8 mouse cellular contexts compared by ENCODE assay signal in genomic region chr10:3332880-3333279, GRCm38 (mm10). TPM values are rescaled to one million over a fixed set of nuclear protein-coding genes. Genes with fewer than 3 reads are reported as not detected.
DNase-seq lines count a peak whose midpoint lies in the region; TF ChIP-seq lines count a peak whose summit lies in the region.

No protein-coding gene starts in this region.

- no peaks in the 10 kb centered on the region for H3K4me1 ChIP-seq in cortical plate, adult 2 months (ENCODE audit: control insufficient read depth, insufficient read depth, low read length)
- H3K4me1 ChIP-seq in limb, embryonic 10.5 days: 0 out of 2 replicates have a peak, but pooled peaks cover 3% of the 10 kb centered on the region

- intact Hi-C loops in gastrocnemius, postnatal 36 days (cut with DNase I): loop anchor here (1.0 to 5.0 kb wide), 2 partner anchors 198 to 609 kb away; no protein-coding TSS in a partner anchor

- H3K27me3 ChIP-seq in limb, embryonic 10.5 days (ENCODE audit: low read depth, poor library complexity, severe bottlenecking): peaks cover 22% of the 10 kb centered on the region

- no peak overlapping the region for H3K27ac ChIP-seq in cortical plate, adult 2 months (ENCODE audit: insufficient read depth, low read length)
- H3K27ac ChIP-seq in limb, embryonic 10.5 days: no peak overlapping the region

- H3K9me3 ChIP-seq in limb, embryonic 10.5 days (replicated peaks): no peaks in the 10 kb centered on the region

- no peaks in the 10 kb centered on the region for H3K36me3 ChIP-seq in limb, embryonic 10.5 days

- peak; percentile 90 for TF ChIP-seq CTCF in cortical plate, adult 2 months (IDR thresholded peaks at IDR 0.05; ENCODE audit: extremely low read depth, insufficient read depth, low read length)

- WGBS in limb, embryonic 10.5 days: 18% methylated on average over 3 of the region's 3 CpGs

- no peak for TF ChIP-seq POLR2A in cortical plate, adult 2 months (IDR thresholded peaks at IDR 0.05; ENCODE audit: extremely low read depth, insufficient read depth, low read length)

- peak; percentile 61 for DNase-seq in 416B (ENCODE audit: low read depth)
- peak; percentile 63 to 92 for DNase-seq in adrenal gland, adult (ENCODE audit: inconsistent age in 2 of 2, low spot score in 1 of 2)
- DNase-seq in gastrocnemius, postnatal 36 days: peak; percentile 53 to 58
- DNase-seq in kidney, adult 9 months: peak; percentile 62
- DNase-seq in limb, embryonic 10.5 days (ENCODE audit: low spot score): peak; percentile 85
- peak; percentile 77 for DNase-seq in neural tube, embryonic 10.5 days (ENCODE audit: extremely low spot score, low spot score)
- DNase-seq in thymus, adult 18-20 months: peak; percentile 18 to 22

- no peak overlapping the region for H3K4me3 ChIP-seq in cortical plate, adult 2 months (ENCODE audit: insufficient read depth, low read length)
- H3K4me3 ChIP-seq in limb, embryonic 10.5 days: no peak overlapping the region

RNA-seq across cellular contexts. Expression of gene Ppp1r14c, which starts 33.0 kb away (rescaled TPM):
- 11.2 and 12.7 TPM in 2 replicates for polyA plus RNA-seq in cortical plate, adult 2 months (2012; rRNA removed)
- 10 to 100 TPM; 72.2 to 87.7 TPM for total RNA-seq in gastrocnemius, postnatal 36 days (2021)
- 1.2 and 1.5 TPM in 2 replicates for polyA plus RNA-seq in limb, embryonic 10.5 days (2016; fragmentation: Nextera tagmentation; extraction: Ambion mirVana)

Comparison
In these comparisons a context has a peak if more than half of its experiments do, and no peak if none do; other contexts are left out.
1. DNase-seq: peak in every context shown above with its lines; median percentile 85 in limb, embryonic 10.5 days; 78 in adrenal gland, adult; 77 in neural tube, embryonic 10.5 days; 62 in kidney, adult 9 months; 61 in 416B; 56 in gastrocnemius, postnatal 36 days; 20 in thymus, adult 18-20 months.